Mouse (Mus musculus) midbrain, postnatal 0 days (tissue): Measurements from ENCODE around the gene Chpf. TPM values are rescaled to one million over a fixed set of nuclear protein-coding genes. Genes with fewer than 3 reads are reported as not detected.

Source experiments
- ATAC-seq: fragments of 200-750 bp; cut with Nextera tagmentation; 2 replicates; pipeline ENCODE4 v1.8.0; 2017; ENCODE audit warnings: moderate number of reproducible peaks, mild to moderate bottlenecking, moderate TSS enrichment, moderate library complexity; ENCODE audit not compliant: low FRiP score
- DNase-seq: peaks from one replicate; pipeline ENCODE4 v3.0.0-alpha.2; 2015; ENCODE audit warnings: low spot score
- H3K27ac ChIP-seq: fragments of 300-500 bp; sonication (generic); 2 replicates; pipeline ENCODE4 v1.5.1; 2014; ENCODE audit warnings: low read depth, mild to moderate bottlenecking, low read length, mixed read lengths
- H3K27me3 ChIP-seq: fragments of 300-500 bp; sonication (generic); 2 replicates; pipeline ENCODE4 v1.6.1; 2014; ENCODE audit warnings: low read length, control low read depth, mixed read lengths; ENCODE audit not compliant: insufficient read depth
- H3K36me3 ChIP-seq: fragments of 300-500 bp; sonication (generic); 2 replicates; pipeline ENCODE4 v1.6.1; 2014; ENCODE audit warnings: low read length, control low read depth, mixed read lengths; ENCODE audit not compliant: insufficient read depth
- H3K4me1 ChIP-seq: fragments of 300-500 bp; sonication (generic); 2 replicates; pipeline ENCODE4 v1.6.1; 2014; ENCODE audit warnings: mild to moderate bottlenecking, control low read depth, antibody characterized with exemption, low read length, mixed read lengths; ENCODE audit not compliant: insufficient read depth
- H3K4me2 ChIP-seq: fragments of 300-500 bp; sonication (generic); 2 replicates; pipeline ENCODE4 v1.6.1; 2014; ENCODE audit warnings: low read depth, mild to moderate bottlenecking, low read length, mixed read lengths; ENCODE audit not compliant: poor library complexity, severe bottlenecking
- H3K4me3 ChIP-seq: fragments of 300-500 bp; sonication (generic); 2 replicates; pipeline ENCODE4 v1.5.1; 2014; ENCODE audit warnings: low read depth, mild to moderate bottlenecking, low read length, moderate library complexity
- H3K9ac ChIP-seq: fragments of 300-500 bp; sonication (generic); replicated peaks from 2 replicates; pipeline ENCODE4 v1.6.1; 2014; ENCODE audit warnings: mild to moderate bottlenecking, low read length, moderate library complexity, mixed read lengths; ENCODE audit not compliant: poor library complexity, severe bottlenecking
- H3K9me3 ChIP-seq: fragments of 300-500 bp; sonication (generic); 2 replicates; pipeline ENCODE4 v1.6.1; 2016; ENCODE audit warnings: low read length, control low read depth
- CTCF ChIP-seq: IDR thresholded peaks from 2 replicates; pipeline ENCODE4 v1.5.1; 2016; ENCODE audit warnings: antibody characterized with exemption, mild to moderate bottlenecking
- WGBS: fragments of 180-500 bp; shearing (Covaris S2); extraction: QIAGEN DNeasy Blood & Tissue Kit; methylation state at CpG from one replicate; pipeline ENCODE4 v1.1.7; 2014; 5-methylcytosine and 5-hydroxymethylcytosine counted together
- polyA plus RNA-seq: library from polyadenylated mRNA; unstranded; fragments of >200 nt; fragmentation: Nextera tagmentation; extraction: Ambion mirVana; gene quantifications from 2 replicates; pipeline ENCODE4 v1.2.1, GENCODE M21; 2015
- total RNA-seq: library from RNA; depleted of rRNA; stranded (reverse); fragments of >200 nt; gene quantifications from 2 replicates; pipeline ENCODE4 v1.2.3, GENCODE M21; 2014

Gene Chpf
- total and polyA plus RNA-seq, 2 experiments from 2014 or later = 60.0 to 132 TPM

- TF ChIP-seq CTCF = peak; percentile 88
- no peak overlapping the region for H3K4me3 ChIP-seq
- DNase-seq = peak; percentile 74
- H3K36me3 ChIP-seq = no peaks in the 10 kb centered on the region
- peaks cover 14% of the 10 kb centered on the region; the same call in 1 of the 2 replicates for H3K27me3 ChIP-seq
- WGBS = under 1% methylated on average over 22 of the region's 22 CpGs
- H3K9ac ChIP-seq = no peak overlapping the region
- no peaks in the 10 kb centered on the region for H3K9me3 ChIP-seq
- H3K4me2 ChIP-seq = peak overlapping the region; percentile 78
- peak overlapping the region; percentile 67 for H3K27ac ChIP-seq
- ATAC-seq = peak; percentile 51
- peaks cover 29% of the 10 kb centered on the region for H3K4me1 ChIP-seq
These were observed 33.1 kb downstream of the Chpf start for GRCm38 (mm10) chr1:75445751-75446611.

DNA sequence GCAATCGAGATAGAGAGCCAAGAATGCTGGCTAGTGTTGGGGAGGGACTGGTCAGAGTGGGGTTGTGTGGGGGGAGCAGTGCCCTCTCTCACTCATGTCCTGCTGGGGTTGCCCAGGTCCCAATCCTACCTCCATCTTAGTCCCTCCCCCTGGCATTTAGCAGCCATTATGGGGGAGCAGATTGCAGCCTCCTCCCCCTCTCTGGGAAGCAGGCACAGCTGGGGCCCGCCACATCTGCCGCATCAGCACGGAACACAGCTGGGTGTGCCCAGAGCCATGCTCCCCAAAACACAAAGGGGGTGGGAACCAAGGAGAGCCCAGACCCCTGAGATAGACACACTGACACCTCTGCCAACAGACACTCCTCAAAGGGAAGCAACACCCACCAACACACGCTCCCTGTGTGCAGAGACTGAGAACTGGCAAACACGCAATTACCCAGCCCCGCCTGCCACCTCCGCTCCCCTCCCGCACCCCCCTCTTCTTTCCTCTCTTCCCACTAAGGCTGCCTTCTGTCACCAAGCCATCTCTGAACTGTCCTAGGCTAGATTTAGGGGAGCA is 33.9 kb downstream of the Chpf start:
- peak overlapping the region; percentile 33; the same call in 1 of the 2 replicates for H3K9ac ChIP-seq
- peaks cover 14% of the 10 kb centered on the region; the same call in 1 of the 2 replicates for H3K27me3 ChIP-seq
- H3K4me1 ChIP-seq = peaks cover 29% of the 10 kb centered on the region
- no peaks in the 10 kb centered on the region for H3K9me3 ChIP-seq
- no peak; the same call in none of the 2 replicates for ATAC-seq
- no peaks in the 10 kb centered on the region for H3K36me3 ChIP-seq
- no peak for TF ChIP-seq CTCF
- no peak for DNase-seq
- H3K4me2 ChIP-seq = peak overlapping the region; percentile 78
- H3K27ac ChIP-seq = peak overlapping the region; percentile 67
- 7% methylated on average over 9 of the region's 9 CpGs for WGBS
- H3K4me3 ChIP-seq = no peak overlapping the region

DNA sequence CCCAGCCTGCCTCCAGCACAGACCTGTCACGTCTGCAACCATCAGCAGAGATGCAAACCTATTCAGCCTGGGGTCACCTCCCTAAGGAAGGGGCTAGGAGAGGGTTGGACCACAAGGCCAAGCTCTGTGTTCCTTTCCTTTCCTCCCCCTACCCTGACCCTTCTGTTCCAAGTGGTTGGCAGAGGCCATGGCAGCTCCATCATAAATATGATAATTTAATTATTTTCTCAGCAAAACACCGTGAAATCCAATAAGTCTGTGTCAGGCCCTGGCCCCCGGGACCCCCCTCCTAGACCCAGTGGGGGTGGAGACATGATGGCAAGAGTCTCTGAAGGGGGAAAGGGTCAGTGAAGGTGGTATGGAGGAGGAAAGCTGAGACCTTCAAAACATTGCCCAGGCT is 34.9 kb downstream of the Chpf start:
- peaks cover 26% of the 10 kb centered on the region for H3K4me1 ChIP-seq
- ATAC-seq = no peak
- H3K27me3 ChIP-seq = peaks cover 7% of the 10 kb centered on the region; the same call in 1 of the 2 replicates
- H3K4me3 ChIP-seq = no peak overlapping the region
- WGBS = 20% methylated on average over 3 of the region's 3 CpGs
- H3K36me3 ChIP-seq = no peaks in the 10 kb centered on the region
- no peak for TF ChIP-seq CTCF
- H3K9me3 ChIP-seq = no peaks in the 10 kb centered on the region
- H3K9ac ChIP-seq = no peak overlapping the region
- peak overlapping the region; percentile 67; the same call in 1 of the 2 replicates for H3K27ac ChIP-seq
- no peak for DNase-seq
- no peak overlapping the region for H3K4me2 ChIP-seq

- ATAC-seq (no peak), DNase-seq (peak; percentile 53)
- no peak for TF ChIP-seq CTCF
- Histone ChIP-seq H3K27me3 (peaks cover 7% of the 10 kb centered on the region; the same call in 1 of the 2 replicates), H3K36me3 (no peaks in the 10 kb centered on the region), H3K4me2 (no peak overlapping the region), H3K4me3 (no peak overlapping the region), H3K27ac (peak overlapping the region; percentile 67), H3K9me3 (no peaks in the 10 kb centered on the region), H3K4me1 (peaks cover 21% of the 10 kb centered on the region), H3K9ac (no peak overlapping the region)
- WGBS = 13% methylated on average over 13 of the region's 13 CpGs
These were observed 35.7 kb downstream of the Chpf start for GRCm38 (mm10) chr1:75443247-75444024.

GRCm38 (mm10) chr1:75442811-75443210 is 36.3 kb downstream of the Chpf start:
- Histone ChIP-seq H3K36me3 (0 out of 2 replicates have a peak, but pooled peaks cover 2% of the 10 kb centered on the region), H3K4me1 (peaks cover 21% of the 10 kb centered on the region), H3K9ac (no peak overlapping the region), H3K9me3 (no peaks in the 10 kb centered on the region), H3K4me2 (no peak overlapping the region), H3K4me3 (no peak overlapping the region), H3K27me3 (peaks cover 7% of the 10 kb centered on the region; the same call in 1 of the 2 replicates), H3K27ac (peak overlapping the region; percentile 67)
- TF ChIP-seq CTCF = no peak
- DNase-seq (peak; percentile 59), ATAC-seq (no peak)
- WGBS = 16% methylated on average over 8 of the region's 8 CpGs
